In the genomic region with DNA sequence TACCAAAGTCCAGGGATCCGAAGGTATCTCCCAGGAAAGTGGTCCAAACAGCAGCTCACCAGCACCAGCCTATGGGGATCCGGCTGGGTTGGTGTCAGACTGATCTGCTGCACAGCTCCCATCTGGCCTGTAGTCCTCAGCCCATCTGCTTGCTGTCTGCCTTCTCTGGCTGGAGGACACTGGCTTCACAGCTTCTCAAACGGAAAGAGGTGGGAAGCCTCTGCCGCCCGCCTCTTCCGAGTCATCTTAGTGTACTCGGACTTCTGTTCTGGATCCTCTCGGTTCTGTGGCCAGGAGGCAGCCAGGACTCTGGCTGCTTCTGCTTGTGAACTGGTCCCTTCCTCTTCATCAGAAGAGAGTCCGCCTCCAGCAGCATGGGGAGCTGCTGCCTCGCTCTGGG, we compare ENCODE assay signal across 13 mouse cellular contexts. TPM values are rescaled to one million over a fixed set of nuclear protein-coding genes. Genes with fewer than 3 reads are reported as not detected.
DNase-seq lines count a peak whose midpoint lies in the region; ATAC-seq and TF ChIP-seq lines count a peak whose summit lies in the region.
"Had no signal": no experiment of that assay in that cellular context is flagged by ENCODE, and none has a peak within 500 bp of the region (broad histone marks: within the 10 kb centered on the region; RNA-seq: fewer than 3 reads in every experiment).

No protein-coding gene starts in this region.

- peak; percentile 33 for DNase-seq in gastrocnemius, postnatal 25 days
- DNase-seq in gastrocnemius, postnatal 4 days (ENCODE audit: low spot score in 2 of 2): no peak
- peak; percentile 37 for DNase-seq in urinary bladder, postnatal 14 days (ENCODE audit: low spot score)
- DNase-seq in urinary bladder, postnatal 4 days (ENCODE audit: low spot score in 2 of 2): no peak
- peak; percentile 72 for DNase-seq in layer of hippocampus, adult 9-11 months
- no peak for DNase-seq in adrenal gland, adult (ENCODE audit: inconsistent age in 2 of 2, low spot score in 1 of 2)
- DNase-seq: cerebellum, adult 2 months; kidney, postnatal 10 days; thymus, adult 18-20 months had no signal

- peak overlapping the region; percentile 61 for H3K27ac ChIP-seq in small intestine, adult 2 months (ENCODE audit: insufficient read depth, low read depth, low read length)
- no peak overlapping the region for H3K27ac ChIP-seq in midbrain, embryonic 13.5 days
- H3K27ac ChIP-seq: embryonic facial prominence, embryonic 15.5 days; liver, embryonic 14.5 days had no signal

- no peak for TF ChIP-seq POLR2A in small intestine, adult 2 months (IDR thresholded peaks at IDR 0.05; ENCODE audit: low read depth, low read length)

- H3K4me3 ChIP-seq in small intestine, adult 2 months (ENCODE audit: low read depth, low read length): peak overlapping the region; percentile 4
- H3K4me3 ChIP-seq in midbrain, embryonic 13.5 days (replicated peaks): no peak overlapping the region
- H3K4me3 ChIP-seq: embryonic facial prominence, embryonic 15.5 days had no signal

- TF ChIP-seq CTCF in small intestine, adult 2 months (IDR thresholded peaks at IDR 0.05; ENCODE audit: extremely low read depth, insufficient read length, insufficient replicate concordance, low read depth, low read length): no peak

- no peak for ATAC-seq in midbrain, embryonic 13.5 days

- H3K4me2 ChIP-seq in midbrain, embryonic 13.5 days (replicated peaks): no peak overlapping the region
- H3K4me2 ChIP-seq: embryonic facial prominence, embryonic 15.5 days had no signal

- no peaks in the 10 kb centered on the region for H3K27me3 ChIP-seq in small intestine, adult 2 months (ENCODE audit: control insufficient read depth, insufficient read depth, low read length)
- no peaks in the 10 kb centered on the region for H3K27me3 ChIP-seq in midbrain, embryonic 13.5 days
- H3K27me3 ChIP-seq: embryonic facial prominence, embryonic 15.5 days had no signal

- WGBS in small intestine, adult 2 months: 82% methylated on average over 10 of the region's 10 CpGs
- 89% methylated on average over 10 of the region's 10 CpGs for WGBS in midbrain, embryonic 13.5 days

- H3K4me1 ChIP-seq in small intestine, adult 2 months (ENCODE audit: control insufficient read depth, insufficient read depth, insufficient read length, low read length): peaks cover 3% of the 10 kb centered on the region
- no peaks in the 10 kb centered on the region for H3K4me1 ChIP-seq in midbrain, embryonic 13.5 days (replicated peaks)
- H3K4me1 ChIP-seq: embryonic facial prominence, embryonic 15.5 days had no signal

- no peaks in the 10 kb centered on the region for H3K9me3 ChIP-seq in midbrain, embryonic 13.5 days
- H3K9me3 ChIP-seq: embryonic facial prominence, embryonic 15.5 days had no signal

- H3K36me3 ChIP-seq in small intestine, adult 2 months (ENCODE audit: control insufficient read depth, insufficient read depth, low read length): peaks cover 52% of the 10 kb centered on the region
- H3K36me3 ChIP-seq in midbrain, embryonic 13.5 days: peaks cover 94% of the 10 kb centered on the region

- H3K9ac ChIP-seq in midbrain, embryonic 13.5 days (replicated peaks): no peak overlapping the region
- H3K9ac ChIP-seq: embryonic facial prominence, embryonic 15.5 days; liver, embryonic 14.5 days had no signal

RNA-seq across cellular contexts. Expression of gene Tmem43, which starts 16.4 kb away (rescaled TPM):
- total RNA-seq in gastrocnemius, postnatal 25 days (2021): 10 to 100 TPM; 22.7 to 39.4 TPM
- total RNA-seq in gastrocnemius, postnatal 4 days (2021): 10 to 100 TPM; 39.1 to 44.9 TPM
- polyA plus RNA-seq in small intestine, adult 2 months (2012; rRNA removed): 12.6 and 38.8 TPM in 2 replicates
- polyA plus RNA-seq in midbrain, embryonic 13.5 days (2015; fragmentation: Nextera tagmentation; extraction: Ambion mirVana): 48.4 and 49.4 TPM in 2 replicates

RNA-seq across cellular contexts. Expression of gene Chchd4, which starts 16.5 kb away (rescaled TPM):
- total RNA-seq in gastrocnemius, postnatal 25 days (2021): 1 to 10 TPM; 8.6 to 8.7 TPM
- total RNA-seq in gastrocnemius, postnatal 4 days (2021): 10 to 100 TPM; 11.3 to 11.8 TPM
- 4.3 and 6.2 TPM in 2 replicates for polyA plus RNA-seq in small intestine, adult 2 months (2012; rRNA removed)
- polyA plus RNA-seq in midbrain, embryonic 13.5 days (2015; fragmentation: Nextera tagmentation; extraction: Ambion mirVana): 28.1 and 28.6 TPM in 2 replicates

RNA-seq across cellular contexts. Expression of gene Xpc, which starts 25.8 kb away (rescaled TPM):
- 1 to 10 TPM; 6.4 to 6.9 TPM for total RNA-seq in gastrocnemius, postnatal 25 days (2021)
- total RNA-seq in gastrocnemius, postnatal 4 days (2021): 10 to 100 TPM in 1 of 2 experiments, 1 to 10 TPM in 1; 7.8 to 10.7 TPM
- 1.7 and 4.2 TPM in 2 replicates for polyA plus RNA-seq in small intestine, adult 2 months (2012; rRNA removed)
- polyA plus RNA-seq in midbrain, embryonic 13.5 days (2015; fragmentation: Nextera tagmentation; extraction: Ambion mirVana): 22.9 and 23.9 TPM in 2 replicates

RNA-seq across cellular contexts. Expression of gene Lsm3, which starts 25.9 kb away (rescaled TPM):
- total RNA-seq in gastrocnemius, postnatal 25 days (2021): 10 to 100 TPM; 35.6 to 36.4 TPM
- 10 to 100 TPM; 64.6 to 68.3 TPM for total RNA-seq in gastrocnemius, postnatal 4 days (2021)
- polyA plus RNA-seq in small intestine, adult 2 months (2012; rRNA removed): 7.7 and 12.5 TPM in 2 replicates
- polyA plus RNA-seq in midbrain, embryonic 13.5 days (2015; fragmentation: Nextera tagmentation; extraction: Ambion mirVana): 199 and 201 TPM in 2 replicates

Comparison
In these comparisons a context has a peak if more than half of its experiments do, and no peak if none do; other contexts are left out.
1. DNase-seq: peak in gastrocnemius, postnatal 25 days (single experiment), urinary bladder, postnatal 14 days (single experiment) and layer of hippocampus, adult 9-11 months (single experiment); none in gastrocnemius, postnatal 4 days (0 of 2), urinary bladder, postnatal 4 days (0 of 2) and adrenal gland, adult (0 of 2).